Mouse (Mus musculus): ENCODE results near the gene Vwa2.

The Vwa2 gene

DNA sequence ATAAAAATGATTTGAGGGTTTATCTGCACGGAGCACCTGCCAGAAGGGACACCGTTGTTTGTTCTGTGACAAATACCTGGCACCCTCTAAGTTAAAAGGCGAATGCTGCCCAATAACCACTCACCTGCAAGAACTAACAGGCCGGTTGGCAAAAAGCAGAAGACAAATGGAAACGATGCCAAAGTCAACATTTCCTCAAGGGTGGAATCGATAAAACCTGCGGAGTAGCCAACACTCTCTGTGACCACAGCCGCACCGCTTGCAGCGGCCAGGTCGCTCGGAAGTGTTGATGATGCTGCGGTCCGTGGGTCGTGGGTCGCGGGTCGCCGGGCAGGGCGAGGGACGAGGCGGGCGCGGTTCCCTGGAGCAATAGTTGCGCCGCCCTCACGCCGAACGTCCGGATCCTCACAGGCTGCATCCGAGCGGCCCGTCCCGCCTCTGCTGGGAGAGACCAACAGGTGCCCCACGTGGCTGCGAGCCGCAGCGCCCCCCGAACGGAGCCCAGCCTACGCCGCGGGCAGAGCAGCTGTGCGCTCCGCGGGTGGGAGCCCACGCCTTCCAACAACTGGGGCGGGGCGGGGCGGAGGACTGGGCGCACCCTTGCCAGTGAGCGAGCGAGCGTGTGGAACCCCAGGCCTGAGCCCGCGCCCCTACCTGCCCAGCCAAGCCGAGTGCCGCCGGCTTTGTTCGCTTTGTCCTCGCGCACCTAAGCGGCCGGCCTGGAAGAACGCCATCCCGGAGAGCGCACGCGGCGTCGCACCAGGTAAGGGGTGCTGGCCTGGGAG is at the start of gene Vwa2:
TSS of gene Vwa2 (plus strand) at position 434 of the 785 bp plus-strand sequence.
- no peak for DNase-seq (ENCODE audit: low spot score)

DNA sequence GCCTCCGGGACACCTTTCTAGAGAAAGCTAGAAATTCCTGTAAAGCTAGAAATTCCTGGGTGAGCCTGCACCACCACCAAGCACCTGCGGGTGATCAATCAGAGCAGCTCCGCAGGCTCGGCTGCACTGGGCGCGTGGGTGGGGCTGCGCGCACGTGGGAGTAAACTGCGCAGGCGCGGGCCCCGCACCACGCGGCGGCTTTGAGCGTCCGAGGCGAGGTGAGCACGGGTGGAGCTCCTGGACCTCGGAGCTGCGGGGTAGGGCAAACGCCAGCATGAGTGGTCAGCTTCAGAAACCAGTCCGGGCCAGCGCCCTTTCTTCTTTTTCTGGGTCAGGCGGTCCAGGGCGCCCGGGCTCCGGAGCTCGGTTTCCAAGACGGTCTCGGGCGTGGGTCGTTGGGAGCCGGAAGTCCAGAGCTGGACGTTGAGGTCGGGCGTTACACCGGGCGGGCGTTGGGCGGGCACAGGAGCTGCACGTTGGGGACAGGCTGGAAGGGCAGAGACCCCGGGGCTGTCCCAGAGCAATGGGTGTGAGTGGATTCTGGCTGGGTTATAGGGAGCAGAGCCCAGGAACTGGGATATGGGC is 47.9 kb upstream of the Vwa2 start, which contains the start of gene Tdrd1:
TSS of gene Tdrd1 (plus strand) at position 163 of the 585 bp plus-strand sequence.
- DNase-seq (ENCODE audit: low spot score), result no peak

GRCm38 (mm10) chr19:56828305-56828704 is 45.7 kb upstream of the Vwa2 start:
- no peak for DNase-seq (ENCODE audit: low spot score)

DNA sequence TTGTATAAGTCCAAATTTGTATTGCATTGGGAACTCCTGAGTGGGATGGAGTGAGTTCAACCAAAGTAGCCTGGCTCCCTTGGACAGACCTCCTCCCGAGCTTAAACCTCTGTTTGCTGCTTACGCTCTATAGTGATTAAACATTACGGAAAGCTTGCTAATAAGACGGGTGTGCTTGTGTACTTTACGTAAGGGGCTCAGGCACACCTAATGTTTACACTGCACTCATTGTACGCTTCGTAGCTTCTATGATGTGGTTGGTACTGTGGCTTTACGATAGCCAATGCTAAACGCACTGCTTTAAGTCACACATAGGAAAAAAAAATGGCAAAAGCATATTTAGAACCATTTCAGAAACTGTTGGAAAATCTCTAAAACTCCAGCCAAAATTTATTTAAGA is 44.8 kb upstream of the Vwa2 start:
- no peak for DNase-seq (ENCODE audit: low spot score)

GRCm38 (mm10) chr19:56830163-56830562 is 43.9 kb upstream of the Vwa2 start:
- no peak for DNase-seq (ENCODE audit: low spot score)

DNA sequence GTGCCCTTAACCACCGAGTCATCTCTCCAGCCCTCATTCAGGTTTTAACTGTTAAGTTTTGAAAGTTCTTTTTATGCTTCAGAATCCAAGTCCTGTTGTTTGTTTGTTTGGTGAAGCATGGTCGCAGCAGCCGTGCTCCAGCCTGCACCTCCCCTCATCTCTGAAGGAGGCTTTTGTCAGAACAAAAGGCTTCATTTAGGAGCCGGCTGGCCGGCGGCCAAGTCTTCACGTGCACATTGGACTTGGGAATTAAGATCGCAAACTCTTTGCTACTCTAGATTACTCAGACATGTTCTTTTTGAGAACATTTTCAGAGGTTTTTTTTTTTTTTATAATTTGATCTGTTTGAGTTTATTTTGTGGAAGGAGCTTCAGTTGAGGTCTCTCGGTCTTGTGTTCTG is 38.7 kb upstream of the Vwa2 start:
- DNase-seq (ENCODE audit: low spot score), result no peak

GRCm38 (mm10) chr19:56838942-56839706 is 34.9 kb upstream of the Vwa2 start:
- no peak for DNase-seq (ENCODE audit: low spot score)

- no peak for DNase-seq (ENCODE audit: low spot score)
Observed at GRCm38 (mm10) chr19:56842974-56843373, 31.1 kb upstream of the Vwa2 start.

- DNase-seq (ENCODE audit: low spot score), result no peak
Observed at GRCm38 (mm10) chr19:56852590-56852989, 21.5 kb upstream of the Vwa2 start.

DNA sequence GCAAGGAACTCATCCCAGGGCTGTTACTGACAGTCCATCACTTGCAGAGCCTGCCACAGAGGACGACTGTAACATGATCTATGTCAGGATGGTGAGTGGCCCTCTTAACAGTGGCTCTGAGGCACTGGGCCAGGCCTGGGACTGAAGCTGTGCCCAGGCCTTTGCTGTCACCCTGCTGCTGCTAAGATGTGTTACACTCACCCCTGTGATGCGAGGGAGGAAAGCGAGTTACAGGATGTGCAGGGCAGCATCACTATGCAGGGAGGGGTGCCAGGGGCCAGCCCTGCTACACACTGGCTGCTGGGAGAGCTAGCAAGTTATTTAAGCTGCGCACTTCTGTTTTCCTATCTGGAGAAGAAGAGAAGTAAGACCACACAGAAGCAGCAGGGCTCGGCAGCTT is 17.6 kb upstream of the Vwa2 start:
- no peak for DNase-seq (ENCODE audit: low spot score)

- no peak for DNase-seq (ENCODE audit: low spot score)
Observed at GRCm38 (mm10) chr19:56867701-56868100, 6.3 kb upstream of the Vwa2 start.

- no peak for DNase-seq (ENCODE audit: low spot score)
Observed at GRCm38 (mm10) chr19:56874601-56875315, 709 bp downstream of the Vwa2 start.

- DNase-seq (ENCODE audit: low spot score), result no peak
Observed at GRCm38 (mm10) chr19:56877364-56877763, 3.3 kb downstream of the Vwa2 start.

DNA sequence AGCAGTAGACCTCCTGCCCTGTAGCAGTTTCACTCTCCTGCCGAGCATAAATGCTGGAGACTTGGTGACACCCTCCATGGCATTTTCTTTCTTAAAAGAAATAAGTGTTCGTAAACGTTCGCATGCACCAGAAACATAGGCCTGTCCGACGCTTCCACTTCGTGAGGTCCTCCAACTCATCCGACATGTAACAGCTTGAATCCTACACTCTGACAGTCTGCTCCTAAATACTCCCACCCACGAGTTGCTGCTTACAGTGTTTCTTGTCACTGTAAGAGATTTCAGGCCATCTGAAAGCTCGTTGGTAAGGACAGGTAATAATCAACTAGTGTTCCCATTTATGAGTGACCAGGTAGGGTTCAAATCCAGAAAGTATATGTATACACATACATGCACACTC is 13.8 kb downstream of the Vwa2 start:
- no peak for DNase-seq (ENCODE audit: low spot score)

- no peak for DNase-seq (ENCODE audit: low spot score)
Observed at GRCm38 (mm10) chr19:56888654-56889053, 14.6 kb downstream of the Vwa2 start.

GRCm38 (mm10) chr19:56891438-56891837 is 17.4 kb downstream of the Vwa2 start:
- DNase-seq (ENCODE audit: low spot score), result no peak

DNA sequence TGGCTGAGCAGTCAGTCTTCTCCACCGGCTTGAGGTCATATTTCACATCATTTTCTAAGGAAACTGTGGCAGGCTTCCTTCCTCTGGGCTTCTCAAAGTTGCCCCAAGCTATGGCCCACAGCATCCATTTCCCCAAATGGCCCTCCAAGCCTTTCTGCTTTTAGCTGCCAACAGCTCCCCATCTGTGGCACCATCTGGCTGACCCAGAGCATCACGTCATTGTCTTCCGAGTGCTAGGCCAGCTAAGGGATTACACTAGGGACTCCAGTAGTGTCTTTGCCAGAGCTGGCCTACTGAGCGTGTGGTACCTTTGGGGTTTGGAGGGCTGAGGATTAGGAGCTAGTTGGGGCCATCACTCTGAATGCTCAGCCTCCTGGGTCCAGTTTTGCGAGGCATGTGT is 18.5 kb downstream of the Vwa2 start:
- no peak for DNase-seq (ENCODE audit: low spot score)

DNA sequence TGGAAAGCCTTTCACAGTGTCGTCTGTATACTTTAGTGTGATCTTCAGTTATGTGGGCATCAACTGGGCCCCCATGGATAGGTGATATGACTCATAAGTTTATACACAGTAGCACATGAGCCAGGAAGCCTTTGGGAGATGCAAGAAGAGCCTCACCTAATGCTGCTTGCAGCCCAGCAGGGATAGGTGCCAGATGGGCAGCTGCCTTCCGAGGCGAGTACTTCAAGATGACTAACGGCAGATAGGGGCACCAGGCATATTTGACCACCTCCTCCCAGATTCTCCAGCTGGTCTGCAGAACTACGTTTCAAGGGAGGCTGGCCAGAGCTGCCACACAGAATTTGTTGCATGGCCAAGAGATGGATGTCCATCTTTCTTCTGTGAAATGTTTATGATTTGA is 19.3 kb downstream of the Vwa2 start:
- no peak for DNase-seq (ENCODE audit: low spot score)

- no peak for DNase-seq (ENCODE audit: low spot score)
Observed at GRCm38 (mm10) chr19:56897654-56898053, 23.6 kb downstream of the Vwa2 start.

DNA sequence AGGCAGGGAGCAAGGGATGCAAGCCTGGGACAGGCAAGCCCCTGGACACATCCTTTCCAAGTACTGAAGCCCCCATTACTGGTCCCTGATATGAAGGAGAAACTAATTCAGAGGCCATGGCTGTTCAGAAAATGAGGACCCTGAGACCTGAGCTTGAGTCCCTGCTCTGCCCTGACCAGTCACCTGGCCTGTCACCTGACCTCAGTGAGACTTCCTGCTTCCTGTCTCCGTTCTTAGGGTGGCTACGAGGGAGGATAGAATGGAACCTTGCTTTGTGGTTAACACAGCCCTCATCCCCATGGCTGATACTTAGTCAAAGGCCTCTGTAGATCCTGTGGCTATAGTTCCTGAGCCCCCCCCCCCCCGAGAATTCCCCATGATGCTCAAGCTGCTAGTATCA is 30.0 kb downstream of the Vwa2 start:
- no peak for DNase-seq (ENCODE audit: low spot score)

DNA sequence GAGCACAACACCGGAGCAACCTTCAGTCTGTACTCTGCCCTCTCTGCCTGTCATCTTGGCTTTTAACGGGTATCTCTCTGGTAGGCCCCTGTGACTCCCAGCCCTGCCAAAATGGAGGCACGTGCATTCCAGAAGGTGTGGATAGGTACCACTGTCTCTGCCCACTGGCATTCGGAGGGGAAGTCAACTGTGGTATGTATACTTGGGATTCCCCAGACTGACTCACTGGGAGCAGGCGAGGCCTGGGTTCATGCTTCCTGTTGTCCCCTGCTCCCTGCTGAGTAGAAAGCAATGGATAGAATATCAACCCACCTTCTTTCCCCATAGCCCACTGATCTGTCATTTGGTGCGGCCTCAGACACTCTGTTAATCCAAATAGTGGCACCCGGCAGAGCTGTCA is 31.3 kb downstream of the Vwa2 start:
- no peak for DNase-seq (ENCODE audit: low spot score)

GRCm38 (mm10) chr19:56907850-56908249 is 33.8 kb downstream of the Vwa2 start:
- DNase-seq (ENCODE audit: low spot score), result no peak

Measured in ovary, postnatal 14 days (tissue).